Mouse (Mus musculus) heart, postnatal 0 days (tissue): ENCODE data around the gene Gm11634. TPM values are rescaled to one million over a fixed set of nuclear protein-coding genes. Genes with fewer than 3 reads are reported as not detected.
"Not testable (repeated sequence)": the region's sequence is repeated elsewhere in the genome, so short reads cannot be mapped to it uniquely, and the experiment has no call there.

Experiments used
- ATAC-seq: fragments of 200-750 bp; cut with Nextera tagmentation; 2 replicates; pipeline ENCODE4 v1.8.0; 2017; ENCODE audit warnings: low read depth, moderate number of reproducible peaks, moderate library complexity; ENCODE audit not compliant: insufficient read depth
- DNase-seq: peaks from one replicate; pipeline ENCODE4 v3.0.0-alpha.2; 2016; ENCODE audit warnings: low spot score
- H3K27ac ChIP-seq: fragments of 300-500 bp; sonication (generic); 2 replicates; pipeline ENCODE4 v1.5.1; 2014; ENCODE audit warnings: low read depth, mild to moderate bottlenecking
- H3K27me3 ChIP-seq: fragments of 300-500 bp; sonication (generic); 2 replicates; pipeline ENCODE4 v1.6.1; 2014; ENCODE audit warnings: low read length, mixed read lengths; ENCODE audit not compliant: control insufficient read depth, insufficient read depth
- H3K36me3 ChIP-seq: fragments of 300-500 bp; sonication (generic); replicated peaks from 2 replicates; pipeline ENCODE4 v1.6.1; 2014; ENCODE audit warnings: low read length, mixed read lengths; ENCODE audit not compliant: control insufficient read depth, insufficient read depth
- H3K4me1 ChIP-seq: fragments of 300-500 bp; sonication (generic); 2 replicates; pipeline ENCODE4 v1.6.1; 2014; ENCODE audit warnings: antibody characterized with exemption; ENCODE audit not compliant: control insufficient read depth, insufficient read depth
- H3K4me2 ChIP-seq: fragments of 300-500 bp; sonication (generic); 2 replicates; pipeline ENCODE4 v1.6.1; 2014; ENCODE audit warnings: low read depth, mild to moderate bottlenecking, low read length, moderate library complexity
- H3K4me3 ChIP-seq: fragments of 300-500 bp; sonication (generic); 2 replicates; pipeline ENCODE4 v1.5.1; 2014; ENCODE audit warnings: low read depth, low read length
- H3K9ac ChIP-seq: fragments of 300-500 bp; sonication (generic); replicated peaks from 2 replicates; pipeline ENCODE4 v1.6.1; 2014; ENCODE audit warnings: low read depth, low read length, mixed read lengths
- H3K9me3 ChIP-seq: fragments of 300-500 bp; sonication (generic); replicated peaks from 2 replicates; pipeline ENCODE4 v1.6.1; 2016; ENCODE audit warnings: low read length; ENCODE audit not compliant: control insufficient read depth
- CTCF ChIP-seq: IDR thresholded peaks from 2 replicates; pipeline ENCODE4 v1.5.1; 2016; ENCODE audit warnings: antibody characterized with exemption, control low read depth, low read depth
- EP300 ChIP-seq: IDR thresholded peaks from 2 replicates; pipeline ENCODE4 v1.6.1; 2016; ENCODE audit warnings: antibody characterized with exemption, low read depth
- WGBS: fragments of 180-500 bp; shearing (Covaris S2); extraction: QIAGEN DNeasy Blood & Tissue Kit; methylation state at CpG from one replicate; pipeline ENCODE4 v1.1.7; 2014; 5-methylcytosine and 5-hydroxymethylcytosine counted together
- polyA plus RNA-seq: library from polyadenylated mRNA; unstranded; fragments of >200 nt; fragmentation: Nextera tagmentation; extraction: Ambion mirVana; gene quantifications from 2 replicates; pipeline ENCODE4 v1.2.1, GENCODE M21; 2015
- total RNA-seq: library from RNA; depleted of rRNA; stranded (reverse); fragments of >200 nt; gene quantifications from 2 replicates; pipeline ENCODE4 v1.2.3, GENCODE M21; 2014; ENCODE audit warnings: low replicate concordance

Gm11634 gene
- total and polyA plus RNA-seq, 2 experiments from 2014 or later, result not detected

- Histone ChIP-seq H3K4me1 (0 out of 2 replicates have a peak, but pooled peaks cover 5% of the 10 kb centered on the region), H3K36me3 (peaks cover 9% of the 10 kb centered on the region; the same call in 1 of the 2 replicates), H3K9me3 (no peaks in the 10 kb centered on the region), H3K4me2 (peak overlapping the region; percentile 96), H3K9ac (peak overlapping the region; percentile 76), H3K27me3 (no peaks in the 10 kb centered on the region), H3K27ac (peak overlapping the region; percentile 98), H3K4me3 (peak overlapping the region; percentile 73)
- TF ChIP-seq CTCF (no peak), EP300 (no peak)
- ATAC-seq (peak; percentile 52), DNase-seq (peak; percentile 19)
- WGBS, result under 1% methylated on average over 30 of the region's 33 CpGs
Measured at GRCm38 (mm10) chr11:101627857-101628559, 29.0 kb upstream of the Gm11634 start.

- Histone ChIP-seq H3K4me1 (0 out of 2 replicates have a peak, but pooled peaks cover 5% of the 10 kb centered on the region), H3K36me3 (peaks cover 9% of the 10 kb centered on the region; the same call in 1 of the 2 replicates), H3K4me3 (peak within 1 kb of the TSS; percentile 73), H3K9me3 (no peaks in the 10 kb centered on the region), H3K9ac (peak within 1 kb of the TSS; percentile 80), H3K27me3 (no peaks in the 10 kb centered on the region), H3K27ac (peak within 1 kb of the TSS; percentile 98), H3K4me2 (peak within 1 kb of the TSS; percentile 96)
- ATAC-seq (peak; percentile 85), DNase-seq (peak; percentile 93)
- TF ChIP-seq EP300 (peak; percentile 83), CTCF (no peak)
- under 1% methylated on average over 32 of the region's 34 CpGs for WGBS
Measured at GRCm38 (mm10) chr11:101626995-101627856, 28.2 kb upstream of the Gm11634 start, which contains the start of gene Rdm1. TSS of gene Rdm1 (plus strand) at chr11:101627195.

GRCm38 (mm10) chr11:101626649-101626994 is 27.6 kb upstream of the Gm11634 start:
- H3K27me3 ChIP-seq, result no peaks in the 10 kb centered on the region
- no peaks in the 10 kb centered on the region for H3K9me3 ChIP-seq
- H3K27ac ChIP-seq, result peak overlapping the region; percentile 98
- TF ChIP-seq EP300, result no peak
- no peak for TF ChIP-seq CTCF
- peaks cover 5% of the 10 kb centered on the region; the same call in 1 of the 2 replicates for H3K36me3 ChIP-seq
- ATAC-seq (peak; percentile 12; the same call in 1 of the 2 replicates), DNase-seq (no peak)
- WGBS, result 5% methylated on average over 8 of the region's 8 CpGs
- H3K4me1 ChIP-seq, result 0 out of 2 replicates have a peak, but pooled peaks cover 5% of the 10 kb centered on the region
- H3K4me2 ChIP-seq, result peak overlapping the region; percentile 96
- peak overlapping the region; percentile 80 for H3K9ac ChIP-seq
- peak overlapping the region; percentile 73 for H3K4me3 ChIP-seq

DNA sequence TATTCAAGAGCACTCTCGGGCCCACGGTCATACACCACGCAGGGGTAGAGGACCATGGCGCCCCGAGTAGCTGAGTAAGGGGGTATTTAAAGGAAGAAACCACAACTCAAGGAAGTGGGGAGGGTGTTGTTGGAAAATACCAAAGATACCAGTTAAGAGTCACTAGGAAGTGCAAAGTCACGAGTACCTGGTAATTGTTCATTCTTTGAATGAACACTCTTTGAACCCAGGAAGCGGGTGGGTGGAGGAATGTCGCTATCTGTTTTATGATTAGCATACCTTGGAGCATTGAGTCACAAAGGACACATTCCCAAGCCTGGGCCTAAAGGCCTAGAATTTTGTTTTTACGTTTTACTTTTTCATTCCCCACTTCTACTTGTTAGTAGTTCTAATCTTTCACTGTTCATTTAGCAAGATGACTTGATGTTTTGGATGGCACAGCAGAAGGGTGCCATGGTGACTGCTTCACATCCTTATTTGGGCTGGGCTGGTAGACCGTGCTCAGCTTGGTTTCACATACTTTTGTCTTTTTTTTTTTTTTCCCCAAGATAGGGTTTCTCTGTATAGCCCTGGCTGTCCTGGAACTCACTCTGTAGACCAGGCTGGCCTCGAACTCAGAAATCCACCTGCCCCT is 21.1 kb upstream of the Gm11634 start:
- not testable (repeated sequence) for H3K9ac ChIP-seq, ATAC-seq, H3K36me3 ChIP-seq, H3K27me3 ChIP-seq, H3K4me2 ChIP-seq, H3K4me3 ChIP-seq, H3K9me3 ChIP-seq, DNase-seq, H3K4me1 ChIP-seq, H3K27ac ChIP-seq
- 79% methylated on average over 11 of the region's 11 CpGs for WGBS

DNA sequence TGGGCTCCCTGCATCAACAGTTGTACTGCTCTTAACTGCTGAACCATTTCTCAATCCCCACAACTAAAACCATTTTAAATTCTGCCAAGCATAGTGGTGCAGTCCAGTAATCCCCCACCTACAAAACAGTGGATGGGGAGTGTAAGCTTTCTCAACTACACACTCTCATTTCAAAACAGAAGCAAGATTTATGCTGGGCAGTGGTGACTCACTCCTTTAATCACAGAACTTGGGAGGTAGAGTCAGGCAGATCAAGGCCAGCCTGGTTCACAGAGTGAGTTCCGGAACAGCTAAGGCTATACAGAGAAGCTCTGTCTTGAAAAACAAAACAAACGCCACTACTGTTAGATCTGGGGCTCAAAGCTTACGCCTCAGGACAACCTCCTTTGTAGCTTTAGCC is 19.5 kb upstream of the Gm11634 start:
- Histone ChIP-seq H3K9me3 (no peaks in the 10 kb centered on the region), H3K4me1 (no peaks in the 10 kb centered on the region; the same call in 1 of the 2 replicates), H3K27ac (no peak overlapping the region), H3K4me3 (no peak overlapping the region), H3K36me3 (no peaks in the 10 kb centered on the region), H3K27me3 (no peaks in the 10 kb centered on the region), H3K4me2 (no peak overlapping the region), H3K9ac (no peak overlapping the region)
- DNase-seq (no peak), ATAC-seq (no peak)
- no peak for TF ChIP-seq EP300
- 78% methylated on average over 3 of the region's 3 CpGs for WGBS
